Mouse (Mus musculus) stomach, embryonic 14.5 days (tissue): Measurements from ENCODE around the gene Klf8. TPM values are rescaled to one million over a fixed set of nuclear protein-coding genes. Genes with fewer than 3 reads are reported as not detected.
"Not testable (repeated sequence)": the region's sequence is repeated elsewhere in the genome, so short reads cannot be mapped to it uniquely, and the experiment has no call there.

Source experiments
- ATAC-seq: fragments of 200-750 bp; cut with Nextera tagmentation; 2 replicates; pipeline ENCODE4 v1.8.0; 2017; ENCODE audit warnings: low read depth, moderate TSS enrichment; ENCODE audit not compliant: insufficient number of reproducible peaks, insufficient read depth, low FRiP score
- H3K27ac ChIP-seq: fragments of 300-500 bp; sonication (generic); 2 replicates; pipeline ENCODE4 v1.5.1; 2014; ENCODE audit warnings: mild to moderate bottlenecking, low read length, moderate library complexity, mixed read lengths
- H3K27me3 ChIP-seq: fragments of 300-500 bp; sonication (generic); 2 replicates; pipeline ENCODE4 v1.6.1; 2014; ENCODE audit warnings: low read length, control low read depth, mixed read lengths; ENCODE audit not compliant: control insufficient read depth, insufficient read depth
- H3K36me3 ChIP-seq: fragments of 300-500 bp; sonication (generic); 2 replicates; pipeline ENCODE4 v1.6.1; 2014; ENCODE audit warnings: mild to moderate bottlenecking, control low read depth, low read length, moderate library complexity, mixed read lengths; ENCODE audit not compliant: control insufficient read depth, insufficient read depth
- H3K4me1 ChIP-seq: fragments of 300-500 bp; sonication (generic); 2 replicates; pipeline ENCODE4 v1.6.1; 2014; ENCODE audit warnings: low read length, control low read depth, mixed read lengths; ENCODE audit not compliant: control insufficient read depth, insufficient read depth
- H3K4me2 ChIP-seq: fragments of 300-500 bp; sonication (generic); replicated peaks from 2 replicates; pipeline ENCODE4 v1.6.1; 2014; ENCODE audit warnings: low read depth, low read length, control low read depth
- H3K4me3 ChIP-seq: fragments of 300-500 bp; sonication (generic); 2 replicates; pipeline ENCODE4 v1.5.1; 2014; ENCODE audit warnings: low read depth, low read length, control low read depth
- H3K9ac ChIP-seq: fragments of 300-500 bp; sonication (generic); replicated peaks from 2 replicates; pipeline ENCODE4 v1.6.1; 2014; ENCODE audit warnings: low read depth, mild to moderate bottlenecking, control low read depth, low read length, moderate library complexity, mixed read lengths
- H3K9me3 ChIP-seq: fragments of 300-500 bp; sonication (generic); 2 replicates; pipeline ENCODE4 v1.6.1; 2016; ENCODE audit warnings: low read depth, low read length, control low read depth; ENCODE audit not compliant: control insufficient read depth
- WGBS: fragments of 180-500 bp; shearing (Covaris S2); extraction: QIAGEN DNeasy Blood & Tissue Kit; methylation state at CpG from one replicate; pipeline ENCODE4 v1.1.7; 2014; 5-methylcytosine and 5-hydroxymethylcytosine counted together
- polyA plus RNA-seq: library from polyadenylated mRNA; unstranded; fragments of >200 nt; fragmentation: Nextera tagmentation; extraction: Ambion mirVana; gene quantifications from 2 replicates; pipeline ENCODE4 v1.2.1, GENCODE M21; 2014

Klf8 gene
- polyA plus RNA-seq = 1.2 and 1.3 TPM in 2 replicates

DNA sequence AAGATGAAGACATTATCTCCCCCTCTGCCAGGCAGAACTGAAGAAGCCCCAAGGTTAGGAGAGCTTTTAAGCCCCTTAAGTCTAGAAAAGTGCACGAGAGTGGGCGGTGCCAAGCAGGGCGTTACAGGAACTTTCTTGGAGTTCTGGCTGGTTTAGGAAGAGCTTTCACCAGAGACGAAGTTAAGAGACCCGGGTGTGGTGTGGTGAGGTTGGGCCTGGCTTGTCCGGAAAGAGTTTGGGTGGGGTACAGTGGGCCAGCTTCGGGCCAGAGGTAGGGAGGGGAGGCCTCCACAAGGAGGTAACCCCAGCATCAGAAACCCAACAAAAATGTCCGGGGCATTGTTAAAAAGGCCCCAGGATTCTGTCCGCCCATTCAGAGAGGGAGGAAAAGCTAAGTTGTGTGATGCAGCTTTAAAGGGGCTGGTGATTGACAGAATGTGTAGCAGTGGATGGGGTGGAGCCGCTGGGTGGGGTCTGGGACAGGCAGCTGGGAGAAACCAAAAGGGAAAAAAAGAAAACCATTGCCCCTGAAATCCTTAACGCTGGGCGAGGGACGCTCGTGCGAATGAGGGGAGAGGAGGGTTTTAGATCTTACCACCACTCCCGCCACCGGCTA lies at the start of gene Klf8:
Gene Klf8 (plus strand): TSS at position 163 of the 616 bp plus-strand sequence.
- Histone ChIP-seq H3K4me1 (no peaks in the 10 kb centered on the region), H3K4me3 (peak within 1 kb of the TSS; percentile 37), H3K36me3 (no peaks in the 10 kb centered on the region), H3K27ac (no peak within 1 kb of the TSS), H3K27me3 (no peaks in the 10 kb centered on the region), H3K9ac (no peak within 1 kb of the TSS), H3K9me3 (no peaks in the 10 kb centered on the region), H3K4me2 (peak within 1 kb of the TSS; percentile 48)
- WGBS = 24% methylated on average over 17 of the region's 17 CpGs
- no peak for ATAC-seq

DNA sequence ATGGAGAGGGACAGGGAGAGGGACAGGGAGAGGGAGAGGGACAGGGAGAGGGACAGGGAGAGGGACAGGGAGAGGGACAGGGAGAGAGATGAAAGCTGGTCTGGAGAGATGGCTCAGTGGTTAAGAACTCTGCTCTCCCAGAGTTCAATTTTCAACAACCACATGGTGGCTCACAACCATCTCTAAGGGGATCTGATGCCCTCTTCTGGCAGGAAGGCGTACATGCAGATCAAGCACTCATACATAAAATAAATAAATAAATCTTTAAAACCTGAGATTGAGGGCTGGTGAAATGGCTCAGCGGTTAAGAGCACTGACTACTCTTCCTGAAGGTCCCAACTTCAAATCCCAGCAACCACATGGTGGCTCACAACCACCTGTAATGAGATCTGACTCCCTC lies 38.1 kb upstream of the Klf8 start:
- H3K4me2 ChIP-seq, H3K9ac ChIP-seq, ATAC-seq, H3K4me3 ChIP-seq, H3K27ac ChIP-seq, H3K27me3 ChIP-seq, H3K36me3 ChIP-seq, H3K4me1 ChIP-seq, H3K9me3 ChIP-seq: not testable (repeated sequence)
- WGBS = 76% methylated on average over 2 of the region's 2 CpGs

DNA sequence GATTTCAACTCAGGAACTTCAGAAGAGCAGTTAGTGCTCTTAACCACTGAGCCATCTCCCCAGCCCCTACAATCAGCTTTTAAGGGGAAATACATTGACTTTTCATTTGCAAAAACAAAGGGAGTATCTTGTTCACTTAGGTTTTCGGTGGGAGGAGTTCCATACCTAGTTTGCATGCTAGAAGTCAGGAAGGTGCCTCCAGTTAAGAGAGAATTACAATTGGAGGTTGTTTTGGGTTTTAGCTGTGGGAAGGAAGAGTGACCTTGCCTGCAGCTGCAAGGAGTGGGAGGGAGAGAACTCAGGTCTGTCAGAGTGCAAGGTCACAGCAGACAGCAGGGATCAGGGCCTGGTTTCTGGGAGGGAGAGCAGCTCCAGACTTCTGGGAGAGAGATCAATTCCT lies 26.2 kb upstream of the Klf8 start:
- no peaks in the 10 kb centered on the region for H3K27me3 ChIP-seq
- no peak for ATAC-seq
- no peak overlapping the region for H3K27ac ChIP-seq
- no peak overlapping the region for H3K4me2 ChIP-seq
- no peak overlapping the region for H3K4me3 ChIP-seq
- H3K4me1 ChIP-seq = no peaks in the 10 kb centered on the region
- WGBS = 57% methylated on average over 1 of the region's 1 CpGs
- no peaks in the 10 kb centered on the region for H3K36me3 ChIP-seq
- H3K9ac ChIP-seq = no peak overlapping the region
- H3K9me3 ChIP-seq = no peaks in the 10 kb centered on the region

DNA sequence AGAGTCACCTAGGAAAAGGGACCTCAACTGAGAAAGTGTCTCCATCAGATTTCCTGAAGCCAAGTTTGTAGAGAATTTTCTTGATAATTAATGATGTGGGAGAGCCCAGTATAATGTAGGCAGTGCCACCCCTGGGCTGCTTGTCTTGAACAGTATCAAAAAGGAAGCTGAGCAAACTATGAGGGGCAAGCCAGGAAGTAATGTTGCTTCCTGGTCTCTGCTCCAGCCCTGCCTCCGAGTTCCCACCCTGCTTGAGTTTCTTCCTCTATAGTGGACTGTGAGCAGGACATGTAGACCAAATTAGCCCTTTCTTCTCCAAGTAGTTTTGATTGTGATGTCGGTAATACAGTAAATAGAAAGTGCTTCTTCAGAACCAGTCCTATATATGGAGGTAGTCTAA lies 6.0 kb upstream of the Klf8 start:
- Histone ChIP-seq H3K9me3 (no peaks in the 10 kb centered on the region), H3K4me1 (no peaks in the 10 kb centered on the region), H3K27me3 (no peaks in the 10 kb centered on the region), H3K4me2 (no peak overlapping the region), H3K36me3 (no peaks in the 10 kb centered on the region), H3K4me3 (no peak overlapping the region), H3K9ac (no peak overlapping the region), H3K27ac (no peak overlapping the region)
- ATAC-seq = no peak
- 51% methylated on average over 2 of the region's 2 CpGs for WGBS

DNA sequence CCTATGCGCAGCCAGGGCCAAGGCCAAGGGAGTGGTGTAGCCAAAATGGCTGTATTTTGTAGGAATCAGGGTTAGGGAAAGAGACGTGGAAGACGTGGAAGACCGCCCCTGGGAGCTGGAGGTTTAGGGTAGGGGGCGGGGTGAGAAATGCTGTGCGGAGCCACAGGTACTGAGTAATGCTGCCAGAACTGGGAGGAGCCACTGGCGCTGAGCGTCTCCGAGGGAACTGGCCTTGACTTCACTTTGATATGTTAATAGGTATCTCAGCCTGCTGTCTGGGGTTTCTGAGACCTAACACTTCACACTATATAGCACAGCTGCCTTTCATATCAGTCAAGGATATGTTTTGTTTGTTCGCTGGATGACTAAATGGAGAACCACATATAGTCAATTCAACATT lies 4.0 kb upstream of the Klf8 start:
- H3K27me3 ChIP-seq = no peaks in the 10 kb centered on the region
- no peaks in the 10 kb centered on the region for H3K4me1 ChIP-seq
- no peaks in the 10 kb centered on the region for H3K9me3 ChIP-seq
- no peaks in the 10 kb centered on the region for H3K36me3 ChIP-seq
- ATAC-seq = no peak
- 18% methylated on average over 10 of the region's 10 CpGs for WGBS
- H3K4me2 ChIP-seq = no peak overlapping the region
- no peak overlapping the region for H3K4me3 ChIP-seq
- no peak overlapping the region for H3K27ac ChIP-seq
- H3K9ac ChIP-seq = no peak overlapping the region

DNA sequence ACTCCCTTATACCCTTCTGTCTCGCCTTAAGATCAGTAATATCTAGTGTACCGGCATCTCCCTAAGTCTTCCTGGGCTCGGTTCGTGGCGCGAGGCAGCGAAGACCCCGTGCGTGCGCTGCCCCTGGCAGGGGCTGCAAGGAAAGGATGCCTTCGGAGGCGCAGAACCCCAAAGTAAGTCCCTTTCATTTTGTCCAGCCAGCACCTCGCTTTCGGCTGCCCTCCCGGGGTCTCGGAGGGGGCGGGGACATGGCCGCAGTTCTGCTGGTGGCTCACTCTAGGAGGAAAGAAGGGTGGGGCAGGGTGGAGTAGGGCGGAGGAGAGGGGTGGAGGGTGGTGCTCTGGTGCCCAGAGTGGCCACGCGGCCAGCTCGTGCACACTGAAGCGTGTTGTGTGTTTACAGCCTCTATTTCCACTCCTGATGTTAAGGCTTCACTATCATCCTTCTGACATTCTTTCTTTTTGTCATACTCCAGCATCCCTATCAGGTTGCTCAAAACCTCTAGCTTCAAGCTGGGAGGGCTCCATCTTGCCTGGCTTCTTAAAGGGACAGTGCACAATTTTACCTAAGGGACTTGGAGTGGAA lies 746 bp downstream of the Klf8 start:
- no peaks in the 10 kb centered on the region for H3K4me1 ChIP-seq
- 0 out of 2 replicates have a peak, but pooled peaks have one; percentile 63 for ATAC-seq
- H3K36me3 ChIP-seq = no peaks in the 10 kb centered on the region
- no peak overlapping the region for H3K9ac ChIP-seq
- H3K9me3 ChIP-seq = no peaks in the 10 kb centered on the region
- H3K27me3 ChIP-seq = no peaks in the 10 kb centered on the region
- peak overlapping the region; percentile 37 for H3K4me3 ChIP-seq
- H3K27ac ChIP-seq = no peak overlapping the region
- peak overlapping the region; percentile 48 for H3K4me2 ChIP-seq
- WGBS = 30% methylated on average over 23 of the region's 23 CpGs

DNA sequence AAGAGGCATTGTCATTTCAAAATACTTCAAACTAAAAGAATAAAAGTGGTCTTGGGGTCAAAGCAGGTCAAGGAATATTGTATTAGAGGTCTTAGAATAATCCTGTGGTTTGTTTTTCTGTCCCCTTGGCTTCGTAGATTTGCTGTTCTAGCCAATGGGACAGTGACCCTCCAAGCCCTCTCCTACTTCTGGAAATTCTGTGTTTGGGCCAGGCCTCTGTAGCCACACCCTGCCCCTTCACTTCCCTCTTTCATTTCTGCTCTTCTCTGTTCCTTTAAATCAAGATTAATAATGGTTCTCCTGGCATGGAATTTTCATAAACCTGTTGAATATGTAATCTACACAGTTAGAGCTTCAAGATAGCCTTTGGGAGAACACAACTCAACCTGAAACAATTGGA lies 17.0 kb downstream of the Klf8 start:
- Histone ChIP-seq H3K27ac (no peak overlapping the region), H3K9me3 (no peaks in the 10 kb centered on the region), H3K4me1 (no peaks in the 10 kb centered on the region), H3K27me3 (no peaks in the 10 kb centered on the region), H3K36me3 (no peaks in the 10 kb centered on the region), H3K4me2 (no peak overlapping the region), H3K9ac (no peak overlapping the region), H3K4me3 (no peak overlapping the region)
- ATAC-seq = no peak
- 75% methylated on average over 1 of the region's 1 CpGs for WGBS

DNA sequence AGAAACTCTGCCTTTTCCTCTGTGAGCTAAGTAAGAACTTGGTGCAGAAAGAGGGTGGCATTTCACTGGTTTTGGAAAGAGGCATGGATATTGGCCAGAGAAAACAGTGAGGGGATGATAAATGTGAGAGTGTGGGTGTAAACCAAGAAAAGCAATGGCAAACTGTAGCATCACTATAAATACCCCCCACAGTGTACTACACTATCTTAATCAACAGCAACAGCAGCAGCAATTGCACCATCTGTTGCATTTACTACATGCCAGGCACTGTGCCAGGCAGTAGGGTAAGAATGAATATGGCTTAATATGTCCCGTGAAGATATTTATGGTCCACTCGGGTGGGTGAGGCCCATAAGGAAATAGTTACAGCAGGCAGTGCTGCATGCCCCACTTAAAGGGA lies 18.2 kb downstream of the Klf8 start:
- Histone ChIP-seq H3K9ac (no peak overlapping the region), H3K4me3 (no peak overlapping the region), H3K36me3 (no peaks in the 10 kb centered on the region), H3K27me3 (no peaks in the 10 kb centered on the region), H3K4me2 (no peak overlapping the region), H3K9me3 (no peaks in the 10 kb centered on the region), H3K4me1 (no peaks in the 10 kb centered on the region), H3K27ac (no peak overlapping the region)
- 78% methylated on average over 2 of the region's 2 CpGs for WGBS
- no peak for ATAC-seq

DNA sequence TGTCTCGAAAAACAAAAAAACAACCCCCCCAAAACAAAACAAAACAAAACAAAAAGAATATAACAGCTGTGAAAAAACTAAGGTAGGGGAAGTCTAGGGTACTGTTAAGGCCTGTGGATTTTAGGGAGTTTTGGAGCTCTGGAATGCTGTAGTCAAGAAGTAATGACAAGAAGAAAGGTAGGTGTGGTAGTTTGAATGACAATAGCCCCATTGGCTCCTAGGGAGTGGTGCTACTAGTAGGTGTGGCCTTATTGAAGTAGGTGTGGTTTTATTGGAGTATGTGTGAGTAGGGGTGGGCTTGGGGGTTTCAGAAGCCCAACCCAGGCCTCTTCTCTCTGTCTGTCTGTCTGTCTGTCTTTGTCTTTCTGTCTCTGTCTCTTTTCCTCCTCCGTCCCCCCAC lies 44.9 kb downstream of the Klf8 start:
- Histone ChIP-seq H3K27me3 (no peaks in the 10 kb centered on the region), H3K9me3 (no peaks in the 10 kb centered on the region), H3K36me3 (no peaks in the 10 kb centered on the region), H3K4me2 (no peak overlapping the region), H3K4me3 (no peak overlapping the region), H3K27ac (no peak overlapping the region), H3K9ac (no peak overlapping the region), H3K4me1 (no peaks in the 10 kb centered on the region)
- no peak for ATAC-seq
- WGBS = 83% methylated on average over 2 of the region's 2 CpGs
